Mouse (Mus musculus): ENCODE measurements around the gene Zscan2.

Zscan2 gene

GRCm38 (mm10) chr7:80860729-80861274 lies at the start of gene Zscan2:
Zscan2 (plus strand) TSS chr7:80860920.
- peak; percentile 88 for DNase-seq (ENCODE audit: low spot score)

- DNase-seq (ENCODE audit: low spot score), result no peak
These were observed 47.3 kb upstream of the Zscan2 start for GRCm38 (mm10) chr7:80813397-80813796.

- DNase-seq (ENCODE audit: low spot score), result no peak
These were observed 44.1 kb upstream of the Zscan2 start for GRCm38 (mm10) chr7:80816641-80817040.

GRCm38 (mm10) chr7:80820838-80821237 lies 39.9 kb upstream of the Zscan2 start:
- DNase-seq (ENCODE audit: low spot score), result no peak

- no peak for DNase-seq (ENCODE audit: low spot score)
These were observed 37.5 kb upstream of the Zscan2 start for GRCm38 (mm10) chr7:80823267-80823666.

- no peak for DNase-seq (ENCODE audit: low spot score)
These were observed 36.6 kb upstream of the Zscan2 start for GRCm38 (mm10) chr7:80823875-80824682.

GRCm38 (mm10) chr7:80825843-80826403 lies 34.8 kb upstream of the Zscan2 start, which contains the start of gene Iqgap1:
Iqgap1 (minus strand) TSS chr7:80825974.
- no peak for DNase-seq (ENCODE audit: low spot score)

GRCm38 (mm10) chr7:80828146-80828860 lies 32.4 kb upstream of the Zscan2 start:
- DNase-seq (ENCODE audit: low spot score), result no peak

GRCm38 (mm10) chr7:80830193-80830803 lies 30.4 kb upstream of the Zscan2 start:
- no peak for DNase-seq (ENCODE audit: low spot score)

GRCm38 (mm10) chr7:80832191-80832590 lies 28.5 kb upstream of the Zscan2 start:
- DNase-seq (ENCODE audit: low spot score), result no peak

GRCm38 (mm10) chr7:80832996-80833650 lies 27.6 kb upstream of the Zscan2 start:
- DNase-seq (ENCODE audit: low spot score), result peak; percentile 29

- no peak for DNase-seq (ENCODE audit: low spot score)
These were observed 26.8 kb upstream of the Zscan2 start for GRCm38 (mm10) chr7:80833651-80834532.

- DNase-seq (ENCODE audit: low spot score), result no peak
These were observed 24.6 kb upstream of the Zscan2 start for GRCm38 (mm10) chr7:80835984-80836652.

GRCm38 (mm10) chr7:80837736-80838135 lies 23.0 kb upstream of the Zscan2 start:
- no peak for DNase-seq (ENCODE audit: low spot score)

- DNase-seq (ENCODE audit: low spot score), result no peak
These were observed 22.5 kb upstream of the Zscan2 start for GRCm38 (mm10) chr7:80838247-80838646.

GRCm38 (mm10) chr7:80839755-80840154 lies 21.0 kb upstream of the Zscan2 start:
- no peak for DNase-seq (ENCODE audit: low spot score)

GRCm38 (mm10) chr7:80840241-80840640 lies 20.5 kb upstream of the Zscan2 start:
- DNase-seq (ENCODE audit: low spot score), result no peak

- no peak for DNase-seq (ENCODE audit: low spot score)
These were observed 19.8 kb upstream of the Zscan2 start for GRCm38 (mm10) chr7:80840937-80841336.

GRCm38 (mm10) chr7:80842132-80842531 lies 18.6 kb upstream of the Zscan2 start:
- no peak for DNase-seq (ENCODE audit: low spot score)

GRCm38 (mm10) chr7:80843176-80843575 lies 17.5 kb upstream of the Zscan2 start:
- DNase-seq (ENCODE audit: low spot score), result no peak

Data from ovary, adult 18-20 months (tissue).